Mouse (Mus musculus) forebrain, embryonic 11.5 days (tissue): ENCODE data around the gene 3110040M04Rik. TPM values are rescaled to one million over a fixed set of nuclear protein-coding genes. Genes with fewer than 3 reads are reported as not detected.
A peak's percentile ranks its signal among the peaks of the same experiment; 100 is the strongest.
"Not testable (repeated sequence)": the region's sequence is repeated elsewhere in the genome, so short reads cannot be mapped to it uniquely, and the experiment has no call there.

Source experiments
- ATAC-seq: fragments of 200-750 bp; cut with Nextera tagmentation; replicated peaks from 2 replicates; pipeline ENCODE4 v1.8.0; 2017; ENCODE audit warnings: moderate TSS enrichment; ENCODE audit not compliant: low FRiP score
- DNase-seq: peaks from one replicate; pipeline ENCODE4 v3.0.0-alpha.2; 2017; ENCODE audit warnings: low spot score
- H3K27ac ChIP-seq: fragments of 300-500 bp; sonication (generic); 2 replicates; pipeline ENCODE4 v1.5.1; 2014; ENCODE audit warnings: low read depth, low read length
- H3K27me3 ChIP-seq: fragments of 300-500 bp; sonication (generic); 2 replicates; pipeline ENCODE4 v1.6.1; 2014; ENCODE audit warnings: mild to moderate bottlenecking, low read length, mixed read lengths; ENCODE audit not compliant: control insufficient read depth, insufficient read depth
- H3K36me3 ChIP-seq: fragments of 300-500 bp; sonication (generic); 2 replicates; pipeline ENCODE4 v1.6.1; 2014; ENCODE audit warnings: mild to moderate bottlenecking, low read length, moderate library complexity, mixed read lengths; ENCODE audit not compliant: control insufficient read depth, insufficient read depth
- H3K4me1 ChIP-seq: fragments of 300-500 bp; sonication (generic); replicated peaks from 2 replicates; pipeline ENCODE4 v1.6.1; 2014; ENCODE audit warnings: low read length, mixed read lengths; ENCODE audit not compliant: control insufficient read depth, insufficient read depth
- H3K4me2 ChIP-seq: fragments of 300-500 bp; sonication (generic); 2 replicates; pipeline ENCODE4 v1.6.1; 2014; ENCODE audit warnings: low read depth, mild to moderate bottlenecking, low read length, moderate library complexity, mixed read lengths; ENCODE audit not compliant: severe bottlenecking
- H3K4me3 ChIP-seq: fragments of 300-500 bp; sonication (generic); 2 replicates; pipeline ENCODE4 v1.5.1; 2014; ENCODE audit warnings: low read depth, low read length
- H3K9ac ChIP-seq: fragments of 300-500 bp; sonication (generic); 2 replicates; pipeline ENCODE4 v1.6.1; 2014; ENCODE audit warnings: low read length
- H3K9me3 ChIP-seq: fragments of 300-500 bp; sonication (generic); 2 replicates; pipeline ENCODE4 v1.6.1; 2016; ENCODE audit warnings: low read length, mixed read lengths; ENCODE audit not compliant: control insufficient read depth
- WGBS: fragments of 180-500 bp; shearing (Covaris S2); extraction: QIAGEN DNeasy Blood & Tissue Kit; methylation state at CpG from one replicate; pipeline ENCODE4 v1.1.7; 2014; 5-methylcytosine and 5-hydroxymethylcytosine counted together
- polyA plus RNA-seq: library from polyadenylated mRNA; unstranded; fragments of >200 nt; fragmentation: Nextera tagmentation; extraction: Ambion mirVana; gene quantifications from 2 replicates; pipeline ENCODE4 v1.2.1, GENCODE M21; 2014

3110040M04Rik gene
- not detected in 2 replicates for polyA plus RNA-seq

DNA sequence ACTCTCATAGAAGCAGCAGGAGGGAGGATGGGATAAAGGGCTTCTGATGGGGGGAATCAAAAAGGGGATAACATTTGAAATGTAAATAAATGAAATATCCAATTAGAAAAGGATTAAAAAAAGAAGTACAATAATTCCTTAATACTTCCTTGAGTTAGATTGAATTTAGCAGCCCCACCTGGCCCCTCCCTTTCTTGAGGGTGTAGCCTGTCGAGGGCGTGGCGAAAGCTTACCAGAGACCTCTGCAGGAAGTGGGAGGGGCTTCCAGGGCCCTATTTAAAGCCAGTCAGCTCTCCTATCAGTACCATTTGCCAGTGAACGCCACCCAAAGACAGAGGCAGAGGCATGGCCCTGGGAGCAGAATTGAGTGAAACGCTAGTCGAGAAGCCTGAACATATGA, at the start of gene 3110040M04Rik:
3110040M04Rik (plus strand) TSS at position 304 of the 400 bp plus-strand sequence.
- DNase-seq, H3K4me3 ChIP-seq, ATAC-seq, H3K27ac ChIP-seq, H3K9me3 ChIP-seq, H3K9ac ChIP-seq, H3K4me2 ChIP-seq, H3K36me3 ChIP-seq, H3K4me1 ChIP-seq, H3K27me3 ChIP-seq: not testable (repeated sequence)
- WGBS, result no CpG with 5 or more reads among the region's 6 CpGs

GRCm38 (mm10) chr1:151154131-151154530, 49.8 kb upstream of the 3110040M04Rik start:
- not testable (repeated sequence) for H3K4me2 ChIP-seq, H3K4me1 ChIP-seq, DNase-seq, H3K27me3 ChIP-seq, H3K36me3 ChIP-seq, H3K27ac ChIP-seq, ATAC-seq, H3K9ac ChIP-seq, H3K4me3 ChIP-seq, H3K9me3 ChIP-seq
- 93% methylated on average over 9 of the region's 9 CpGs for WGBS

DNA sequence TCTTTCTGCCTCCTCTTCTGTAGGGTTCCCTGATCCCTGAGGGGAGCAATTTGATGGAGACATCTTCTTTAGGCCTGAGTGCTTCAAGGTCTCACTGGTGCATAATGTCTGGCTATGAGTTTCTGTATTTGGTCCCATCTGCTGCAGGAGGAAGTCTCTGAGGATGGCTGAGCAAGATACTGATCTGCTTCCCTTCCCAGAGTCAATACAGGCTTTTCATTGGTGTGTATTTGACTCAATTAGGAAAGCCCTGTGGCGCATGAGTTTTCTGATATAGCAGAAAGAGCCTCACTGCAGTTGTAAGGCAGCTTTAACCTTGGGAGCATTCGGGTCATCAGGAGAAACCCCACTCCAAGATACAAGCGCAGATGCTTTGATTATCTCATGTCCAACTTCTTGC, 47.8 kb upstream of the 3110040M04Rik start:
- Histone ChIP-seq H3K9me3 (no peaks in the 10 kb centered on the region), H3K9ac (no peak overlapping the region), H3K36me3 (no peaks in the 10 kb centered on the region), H3K4me2 (no peak overlapping the region), H3K4me1 (0 out of 2 replicates have a peak, but pooled peaks cover 2% of the 10 kb centered on the region), H3K4me3 (no peak overlapping the region), H3K27ac (no peak overlapping the region), H3K27me3 (no peaks in the 10 kb centered on the region)
- ATAC-seq (no peak), DNase-seq (no peak)
- WGBS, result 89% methylated on average over 3 of the region's 3 CpGs

DNA sequence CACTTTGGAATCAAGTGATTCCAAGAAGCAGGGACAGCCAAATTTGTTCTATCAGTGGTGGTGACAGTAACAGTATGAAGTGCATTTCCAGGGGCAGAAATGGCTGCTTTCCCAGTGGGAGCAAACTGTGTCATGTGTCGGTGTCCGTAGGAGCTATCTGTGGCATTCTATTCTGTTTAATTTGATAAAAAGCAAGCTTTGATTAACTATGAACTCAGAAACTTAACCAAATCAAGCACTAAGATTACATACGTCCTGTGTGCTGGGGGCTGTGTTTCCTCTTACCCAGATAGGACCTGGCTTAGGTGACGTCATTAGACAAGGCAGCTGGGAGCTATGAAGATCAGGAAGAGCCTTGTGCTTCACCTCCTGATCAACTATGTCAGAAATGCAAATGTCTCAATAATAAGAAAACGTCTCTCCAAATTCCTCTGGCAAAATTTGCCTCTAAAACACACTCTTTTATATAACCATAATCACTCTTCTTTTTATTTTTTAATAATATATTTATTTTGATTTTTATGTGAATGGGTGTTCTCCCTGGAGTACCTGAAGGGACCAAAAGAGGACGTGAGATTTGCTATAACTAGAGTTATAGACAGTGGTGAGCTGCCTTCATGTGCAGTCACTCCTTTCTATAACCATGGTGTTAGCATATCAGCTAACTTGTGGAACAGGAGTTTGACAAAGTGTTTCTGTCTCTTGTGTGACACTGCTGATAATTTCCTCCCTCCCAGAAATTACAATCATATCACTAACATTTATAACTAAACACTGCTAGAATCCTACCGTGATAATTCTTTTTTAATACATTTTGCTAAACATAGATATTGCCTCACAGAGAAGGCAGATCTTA, 46.9 kb upstream of the 3110040M04Rik start:
- Histone ChIP-seq H3K4me2 (no peak overlapping the region), H3K4me3 (no peak overlapping the region), H3K9me3 (no peaks in the 10 kb centered on the region), H3K27me3 (no peaks in the 10 kb centered on the region), H3K4me1 (0 out of 2 replicates have a peak, but pooled peaks cover 2% of the 10 kb centered on the region), H3K9ac (no peak overlapping the region), H3K27ac (no peak overlapping the region), H3K36me3 (no peaks in the 10 kb centered on the region)
- DNase-seq (no peak), ATAC-seq (no peak)
- WGBS, result 82% methylated on average over 7 of the region's 7 CpGs

- DNase-seq, result peak; percentile 68
Observed at GRCm38 (mm10) chr1:151157963-151158856, 45.7 kb upstream of the 3110040M04Rik start.

GRCm38 (mm10) chr1:151158857-151159510, 44.9 kb upstream of the 3110040M04Rik start:
- Histone ChIP-seq H3K9me3 (no peaks in the 10 kb centered on the region), H3K4me2 (no peak overlapping the region), H3K36me3 (no peaks in the 10 kb centered on the region), H3K4me3 (no peak overlapping the region), H3K27ac (no peak overlapping the region), H3K4me1 (0 out of 2 replicates have a peak, but pooled peaks cover 2% of the 10 kb centered on the region), H3K27me3 (no peaks in the 10 kb centered on the region), H3K9ac (no peak overlapping the region)
- no peak for DNase-seq
- WGBS, result 81% methylated on average over 2 of the region's 2 CpGs
- ATAC-seq, result no peak

More at GRCm38 (mm10) chr1:151157963-151158856, 45.7 kb upstream of the 3110040M04Rik start:
- Histone ChIP-seq H3K9ac (no peak overlapping the region), H3K4me1 (0 out of 2 replicates have a peak, but pooled peaks cover 2% of the 10 kb centered on the region), H3K4me3 (no peak overlapping the region), H3K9me3 (no peaks in the 10 kb centered on the region), H3K36me3 (no peaks in the 10 kb centered on the region), H3K27me3 (no peaks in the 10 kb centered on the region), H3K27ac (peak overlapping the region; percentile 10; the same call in 1 of the 2 replicates), H3K4me2 (no peak overlapping the region)
- 32% methylated on average over 9 of the region's 9 CpGs for WGBS
- ATAC-seq, result peak; percentile 91

DNA sequence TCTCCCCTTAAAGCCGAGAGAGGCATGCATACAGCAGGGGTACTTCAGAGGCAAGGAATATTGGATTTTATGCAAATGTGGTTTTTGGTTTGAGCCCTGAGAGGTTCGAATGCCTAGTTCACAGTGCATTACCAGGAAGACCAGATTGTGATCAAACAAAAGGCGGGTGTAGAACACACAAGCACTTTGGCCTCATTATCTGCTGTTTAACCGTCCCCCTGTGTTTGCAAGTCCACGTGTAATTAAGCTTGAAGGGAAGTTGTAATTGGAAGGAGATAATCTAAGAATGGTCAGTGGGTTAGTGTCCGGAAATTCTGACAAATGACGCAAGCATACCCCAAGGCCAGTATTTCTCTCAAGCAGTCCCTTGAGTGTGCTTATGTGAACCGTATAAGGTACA, 37.9 kb upstream of the 3110040M04Rik start:
- H3K27ac ChIP-seq, result 0 out of 2 replicates have a peak overlapping the region, but pooled peaks have one; percentile 34
- no peak overlapping the region for H3K4me2 ChIP-seq
- H3K36me3 ChIP-seq, result no peaks in the 10 kb centered on the region
- no peaks in the 10 kb centered on the region for H3K27me3 ChIP-seq
- no peaks in the 10 kb centered on the region for H3K9me3 ChIP-seq
- DNase-seq (no peak), ATAC-seq (peak; percentile 11; the same call in 1 of the 2 replicates)
- no peak overlapping the region for H3K4me3 ChIP-seq
- H3K9ac ChIP-seq, result no peak overlapping the region
- peaks cover 11% of the 10 kb centered on the region for H3K4me1 ChIP-seq
- 22% methylated on average over 8 of the region's 8 CpGs for WGBS
